Mouse (Mus musculus) forebrain, embryonic 16.5 days (tissue): ENCODE data around the gene Ahcyl2. TPM values are rescaled to one million over a fixed set of nuclear protein-coding genes. Genes with fewer than 3 reads are reported as not detected.
A peak's percentile ranks its signal among the peaks of the same experiment; 100 is the strongest.

Experiments used
- ATAC-seq: fragments of 200-750 bp; cut with Nextera tagmentation; 2 replicates; pipeline ENCODE4 v1.8.0; 2017; ENCODE audit warnings: mild to moderate bottlenecking, moderate library complexity
- H3K27ac ChIP-seq: fragments of 300-500 bp; sonication (generic); 2 replicates; pipeline ENCODE4 v1.5.1; 2014; ENCODE audit warnings: low read length, control low read depth
- H3K27me3 ChIP-seq: fragments of 300-500 bp; sonication (generic); replicated peaks from 2 replicates; pipeline ENCODE4 v1.6.1; 2014; ENCODE audit warnings: low read length; ENCODE audit not compliant: control insufficient read depth, insufficient read depth
- H3K36me3 ChIP-seq: fragments of 300-500 bp; sonication (generic); 2 replicates; pipeline ENCODE4 v1.6.1; 2014; ENCODE audit not compliant: control insufficient read depth, insufficient read depth
- H3K4me1 ChIP-seq: fragments of 300-500 bp; sonication (generic); replicated peaks from 2 replicates; pipeline ENCODE4 v1.6.1; 2014; ENCODE audit warnings: low read length; ENCODE audit not compliant: control insufficient read depth, insufficient read depth
- H3K4me2 ChIP-seq: fragments of 300-500 bp; sonication (generic); 2 replicates; pipeline ENCODE4 v1.6.1; 2014; ENCODE audit warnings: mild to moderate bottlenecking, low read length, control low read depth
- H3K4me3 ChIP-seq: fragments of 300-500 bp; sonication (generic); replicated peaks from 2 replicates; pipeline ENCODE4 v1.5.1; 2014; ENCODE audit warnings: mild to moderate bottlenecking, low read length, control low read depth
- H3K9ac ChIP-seq: fragments of 300-500 bp; sonication (generic); replicated peaks from 2 replicates; pipeline ENCODE4 v1.6.1; 2014; ENCODE audit warnings: low read depth, low read length, control low read depth
- H3K9me3 ChIP-seq: fragments of 300-500 bp; sonication (generic); 2 replicates; pipeline ENCODE4 v1.6.1; 2016; ENCODE audit warnings: low read length; ENCODE audit not compliant: control insufficient read depth
- WGBS: fragments of 180-500 bp; shearing (Covaris S2); extraction: QIAGEN DNeasy Blood & Tissue Kit; methylation state at CpG from one replicate; pipeline ENCODE4 v1.1.7; 2014; 5-methylcytosine and 5-hydroxymethylcytosine counted together
- polyA plus RNA-seq: library from polyadenylated mRNA; unstranded; fragments of >200 nt; fragmentation: Nextera tagmentation; extraction: Ambion mirVana; gene quantifications from 2 replicates; pipeline ENCODE4 v1.2.1, GENCODE M21; 2015

The Ahcyl2 gene
- polyA plus RNA-seq, 1 experiment from 2014 or later = 17.0 TPM

GRCm38 (mm10) chr6:29901450-29901849 lies 133.6 kb downstream of the Ahcyl2 start:
- Histone ChIP-seq H3K4me2 (no peak overlapping the region), H3K27me3 (no peaks in the 10 kb centered on the region), H3K4me1 (no peaks in the 10 kb centered on the region), H3K9ac (no peak overlapping the region), H3K4me3 (no peak overlapping the region), H3K9me3 (0 out of 2 replicates have a peak, but pooled peaks cover 2% of the 10 kb centered on the region), H3K36me3 (peaks cover 7% of the 10 kb centered on the region), H3K27ac (no peak overlapping the region)
- ATAC-seq = no peak
- WGBS = 97% methylated on average over 1 of the region's 1 CpGs

- Histone ChIP-seq H3K9me3 (0 out of 2 replicates have a peak, but pooled peaks cover 2% of the 10 kb centered on the region), H3K36me3 (peaks cover 6% of the 10 kb centered on the region), H3K9ac (no peak overlapping the region), H3K4me2 (no peak overlapping the region), H3K4me1 (no peaks in the 10 kb centered on the region), H3K4me3 (no peak overlapping the region), H3K27me3 (no peaks in the 10 kb centered on the region), H3K27ac (no peak overlapping the region)
- no peak for ATAC-seq
- WGBS = 56% methylated on average over 2 of the region's 2 CpGs
Measured at GRCm38 (mm10) chr6:29902256-29902655, 134.4 kb downstream of the Ahcyl2 start.

GRCm38 (mm10) chr6:29903343-29903914 lies 135.6 kb downstream of the Ahcyl2 start:
- ATAC-seq = peak; percentile 63
- 88% methylated on average over 3 of the region's 3 CpGs for WGBS
- Histone ChIP-seq H3K4me3 (no peak overlapping the region), H3K9me3 (no peaks in the 10 kb centered on the region), H3K27me3 (no peaks in the 10 kb centered on the region), H3K36me3 (0 out of 2 replicates have a peak, but pooled peaks cover 2% of the 10 kb centered on the region), H3K4me2 (no peak overlapping the region), H3K9ac (no peak overlapping the region), H3K4me1 (no peaks in the 10 kb centered on the region), H3K27ac (no peak overlapping the region)

- Histone ChIP-seq H3K27ac (no peak overlapping the region), H3K4me3 (no peak overlapping the region), H3K27me3 (no peaks in the 10 kb centered on the region), H3K9ac (no peak overlapping the region), H3K36me3 (peaks cover 4% of the 10 kb centered on the region; the same call in 1 of the 2 replicates), H3K9me3 (no peaks in the 10 kb centered on the region), H3K4me2 (no peak overlapping the region), H3K4me1 (no peaks in the 10 kb centered on the region)
- 87% methylated on average over 3 of the region's 3 CpGs for WGBS
- no peak for ATAC-seq
Measured at GRCm38 (mm10) chr6:29904281-29904680, 136.5 kb downstream of the Ahcyl2 start.

- Histone ChIP-seq H3K4me2 (no peak overlapping the region), H3K9ac (no peak overlapping the region), H3K27me3 (peaks cover 8% of the 10 kb centered on the region), H3K4me1 (no peaks in the 10 kb centered on the region), H3K9me3 (no peaks in the 10 kb centered on the region), H3K36me3 (peaks cover 6% of the 10 kb centered on the region; the same call in 1 of the 2 replicates), H3K27ac (no peak overlapping the region), H3K4me3 (no peak overlapping the region)
- ATAC-seq = no peak
- 77% methylated on average over 3 of the region's 3 CpGs for WGBS
Measured at GRCm38 (mm10) chr6:29910631-29911030, 142.8 kb downstream of the Ahcyl2 start.

GRCm38 (mm10) chr6:29913673-29914072 lies 145.9 kb downstream of the Ahcyl2 start:
- Histone ChIP-seq H3K9ac (no peak overlapping the region), H3K27ac (no peak overlapping the region), H3K4me2 (no peak overlapping the region), H3K4me1 (peaks cover 4% of the 10 kb centered on the region), H3K36me3 (peaks cover 3% of the 10 kb centered on the region; the same call in 1 of the 2 replicates), H3K9me3 (no peaks in the 10 kb centered on the region), H3K27me3 (peaks cover 12% of the 10 kb centered on the region), H3K4me3 (no peak overlapping the region)
- ATAC-seq = no peak
- WGBS = 34% methylated on average over 1 of the region's 1 CpGs

GRCm38 (mm10) chr6:29914136-29914535 lies 146.3 kb downstream of the Ahcyl2 start:
- peaks cover 3% of the 10 kb centered on the region; the same call in 1 of the 2 replicates for H3K36me3 ChIP-seq
- no peak overlapping the region for H3K9ac ChIP-seq
- peaks cover 12% of the 10 kb centered on the region for H3K27me3 ChIP-seq
- no peak overlapping the region for H3K4me3 ChIP-seq
- H3K4me1 ChIP-seq = peaks cover 4% of the 10 kb centered on the region
- no peak for ATAC-seq
- no peaks in the 10 kb centered on the region for H3K9me3 ChIP-seq
- no peak overlapping the region for H3K4me2 ChIP-seq
- H3K27ac ChIP-seq = no peak overlapping the region

- H3K27me3 ChIP-seq = peaks cover 12% of the 10 kb centered on the region
- no peak overlapping the region for H3K4me3 ChIP-seq
- no peak overlapping the region for H3K9ac ChIP-seq
- no peak overlapping the region for H3K4me2 ChIP-seq
- no peak overlapping the region for H3K27ac ChIP-seq
- no peaks in the 10 kb centered on the region for H3K9me3 ChIP-seq
- H3K4me1 ChIP-seq = peaks cover 4% of the 10 kb centered on the region
- 35% methylated on average over 9 of the region's 9 CpGs for WGBS
- ATAC-seq = no peak
- H3K36me3 ChIP-seq = no peaks in the 10 kb centered on the region
Measured at GRCm38 (mm10) chr6:29915836-29916235, 148.0 kb downstream of the Ahcyl2 start.

GRCm38 (mm10) chr6:29916530-29917382 lies 148.9 kb downstream of the Ahcyl2 start, which contains the start of gene Strip2:
Strip2 (plus strand) TSS chr6:29917012.
- under 1% methylated on average over 67 of the region's 67 CpGs for WGBS
- Histone ChIP-seq H3K9ac (peak within 1 kb of the TSS; percentile 72), H3K27me3 (peaks cover 12% of the 10 kb centered on the region), H3K4me3 (peak within 1 kb of the TSS; percentile 93), H3K4me2 (peak within 1 kb of the TSS; percentile 96), H3K4me1 (peaks cover 4% of the 10 kb centered on the region), H3K27ac (no peak within 1 kb of the TSS; the same call in 1 of the 2 replicates), H3K9me3 (no peaks in the 10 kb centered on the region), H3K36me3 (no peaks in the 10 kb centered on the region)
- ATAC-seq = peak; percentile 99
